Mouse (Mus musculus): Measurements from ENCODE around the gene Gm4969. TPM values are rescaled to one million over a fixed set of nuclear protein-coding genes. Genes with fewer than 3 reads are reported as not detected.

Gm4969 gene
- total and polyA plus RNA-seq, 3 experiments = not detected

DNA sequence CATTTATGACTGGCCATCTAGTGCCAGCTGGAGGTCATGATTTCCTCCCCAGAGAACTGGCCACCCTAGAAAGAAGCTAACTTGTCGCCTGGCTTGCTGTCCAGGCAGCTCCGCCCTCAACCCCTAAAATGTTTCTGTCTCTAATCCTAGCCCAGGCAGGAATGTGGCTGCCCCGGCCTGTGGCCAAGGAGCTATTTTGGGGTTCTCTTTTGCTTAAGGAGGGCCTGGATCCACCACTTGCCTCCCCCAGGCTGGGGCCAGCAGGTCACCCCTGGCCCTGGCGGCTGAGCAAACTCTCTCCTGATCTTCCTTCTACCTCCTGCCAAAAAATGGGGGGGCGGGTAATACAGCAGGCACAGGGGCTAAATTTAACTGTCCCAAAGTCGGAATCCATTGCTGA, 35.1 kb downstream of the Gm4969 start:
- peaks cover 5 to 16% of the 10 kb centered on the region in 2 experiments for H3K4me1 ChIP-seq (ENCODE audit: control insufficient read depth in 1 of 2, insufficient read depth in 2 of 2, low read length in 2 of 2)

DNA sequence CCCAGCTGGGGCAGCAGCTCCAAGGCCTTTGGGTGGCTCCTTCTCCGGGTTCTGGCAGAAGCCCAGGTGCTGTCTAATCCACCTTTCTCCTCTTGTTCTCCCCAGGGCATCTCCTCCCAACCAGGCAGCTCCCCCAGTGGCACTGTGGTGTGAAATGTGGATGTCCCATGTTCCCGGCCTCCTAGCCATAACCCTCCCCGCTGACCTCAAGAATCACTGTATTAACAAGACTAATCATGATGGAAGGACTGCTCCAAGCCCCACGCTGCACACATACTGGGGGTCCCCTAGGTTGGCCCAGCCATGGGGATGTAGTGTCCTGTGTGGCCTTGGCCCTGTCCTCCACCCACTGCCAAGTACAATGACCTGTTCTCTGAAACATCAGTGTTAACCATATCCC, 36.0 kb downstream of the Gm4969 start:
- Histone ChIP-seq H3K27me3 (ENCODE audit: control insufficient read depth in 1 of 2, insufficient read depth in 2 of 2, low read length in 2 of 2) (no peaks in the 10 kb centered on the region), H3K79me2 (ENCODE audit: control insufficient read depth, insufficient read depth, low read length, poor library complexity) (no peaks in the 10 kb centered on the region; the same call in 1 of the 2 replicates), H3K9ac (ENCODE audit: control insufficient read depth, low read depth, low read length, poor library complexity, severe bottlenecking) (no peak overlapping the region), H3K4me3 (ENCODE audit: control insufficient read depth in 1 of 2, insufficient read depth in 1 of 2, low read depth in 2 of 2, low read length in 2 of 2) (no peak overlapping the region), H3K4me1 (ENCODE audit: control insufficient read depth in 1 of 2, insufficient read depth in 2 of 2, low read length in 2 of 2) (peaks cover 9 to 24% of the 10 kb centered on the region in 2 experiments), H3K9me3 (replicated peaks; ENCODE audit: insufficient read depth, low read length) (no peaks in the 10 kb centered on the region), H3K27ac (ENCODE audit: control insufficient read depth, low read depth, low read length) (no peak overlapping the region), H3K36me3 (ENCODE audit: control insufficient read depth in 1 of 2, insufficient read depth in 2 of 2, low read length in 2 of 2) (peaks cover 0 to 20% of the 10 kb centered on the region in 2 experiments; a peak in 2 of 4 replicates)
- DNase-seq (ENCODE audit: low read depth, low spot score) = no peak
- no peak for TF ChIP-seq MAZ (IDR thresholded peaks at IDR 0.05; ENCODE audit: low read depth, low read length)
- TF ChIP-seq BHLHE40 (IDR thresholded peaks at IDR 0.05; ENCODE audit: borderline replicate concordance, low read depth, low read length) = no peak
- TF ChIP-seq HCFC1 (IDR thresholded peaks at IDR 0.05; ENCODE audit: low read depth, low read length) = no peak
- no peak for TF ChIP-seq MAX (IDR thresholded peaks at IDR 0.05; ENCODE audit: low read length)
- no peak for TF ChIP-seq TBP (IDR thresholded peaks at IDR 0.05; ENCODE audit: low read depth, low read length)
- no peak for TF ChIP-seq JUND (IDR thresholded peaks at IDR 0.05; ENCODE audit: low read depth, low read length)
- no peak for TF ChIP-seq UBTF (IDR thresholded peaks at IDR 0.05; ENCODE audit: borderline replicate concordance, insufficient read depth, low read depth, low read length)
- TF ChIP-seq ZNF384 (IDR thresholded peaks at IDR 0.05; ENCODE audit: low read depth, low read length) = no peak

More for the DNA sequence above, 35.1 kb downstream of the Gm4969 start:
- Histone ChIP-seq H3K9me3 (replicated peaks; ENCODE audit: insufficient read depth, low read length) (no peaks in the 10 kb centered on the region), H3K36me3 (ENCODE audit: control insufficient read depth in 1 of 2, insufficient read depth in 2 of 2, low read length in 2 of 2) (peaks cover 0 to 13% of the 10 kb centered on the region in 2 experiments; a peak in 2 of 4 replicates), H3K4me3 (ENCODE audit: control insufficient read depth in 1 of 2, insufficient read depth in 1 of 2, low read depth in 2 of 2, low read length in 2 of 2) (no peak overlapping the region), H3K79me2 (ENCODE audit: control insufficient read depth, insufficient read depth, low read length, poor library complexity) (no peaks in the 10 kb centered on the region; the same call in 1 of the 2 replicates), H3K27me3 (ENCODE audit: control insufficient read depth in 1 of 2, insufficient read depth in 2 of 2, low read length in 2 of 2) (no peaks in the 10 kb centered on the region), H3K9ac (ENCODE audit: control insufficient read depth, low read depth, low read length, poor library complexity, severe bottlenecking) (no peak overlapping the region), H3K27ac (ENCODE audit: control insufficient read depth, low read depth, low read length) (no peak overlapping the region)
- no peak for DNase-seq (ENCODE audit: low read depth, low spot score)
- no peak for TF ChIP-seq NELFE (IDR thresholded peaks at IDR 0.05; ENCODE audit: low read depth, low read length)
- no peak for TF ChIP-seq MAFK (IDR thresholded peaks at IDR 0.05; ENCODE audit: borderline replicate concordance, low read depth, low read length)
- TF ChIP-seq POLR2AphosphoS2 (IDR thresholded peaks at IDR 0.05; ENCODE audit: low read length) = no peak

- Histone ChIP-seq H3K27me3 (ENCODE audit: control insufficient read depth in 1 of 2, insufficient read depth in 2 of 2, low read length in 2 of 2) (no peaks in the 10 kb centered on the region), H3K36me3 (ENCODE audit: control insufficient read depth in 1 of 2, insufficient read depth in 2 of 2, low read length in 2 of 2) (peaks cover 0 to 15% of the 10 kb centered on the region in 2 experiments; a peak in 2 of 4 replicates), H3K4me1 (ENCODE audit: control insufficient read depth in 1 of 2, insufficient read depth in 2 of 2, low read length in 2 of 2) (peaks cover 4 to 22% of the 10 kb centered on the region in 2 experiments), H3K4me3 (ENCODE audit: control insufficient read depth in 1 of 2, insufficient read depth in 1 of 2, low read depth in 2 of 2, low read length in 2 of 2) (no peak overlapping the region), H3K79me2 (ENCODE audit: control insufficient read depth, insufficient read depth, low read length, poor library complexity) (peaks cover 9% of the 10 kb centered on the region), H3K27ac (ENCODE audit: control insufficient read depth, low read depth, low read length) (no peak overlapping the region), H3K9ac (ENCODE audit: control insufficient read depth, low read depth, low read length, poor library complexity, severe bottlenecking) (no peak overlapping the region), H3K9me3 (replicated peaks; ENCODE audit: insufficient read depth, low read length) (no peaks in the 10 kb centered on the region)
- TF ChIP-seq RAD21 (IDR thresholded peaks at IDR 0.05; ENCODE audit: low read depth, low read length) (no peak), CTCF (IDR thresholded peaks at IDR 0.05 in 2 of 3, conservative IDR thresholded peaks at IDR 0.05 in 1 of 3; ENCODE audit: control insufficient read depth in 1 of 3, insufficient read depth in 1 of 3, low read depth in 2 of 3, low read length in 3 of 3, poor library complexity in 1 of 3, severe bottlenecking in 1 of 3) (no peak), HCFC1 (IDR thresholded peaks at IDR 0.05; ENCODE audit: low read depth, low read length) (no peak), CHD1 (IDR thresholded peaks at IDR 0.05; ENCODE audit: low read depth, low read length) (no peak), NELFE (IDR thresholded peaks at IDR 0.05; ENCODE audit: low read depth, low read length) (no peak), MXI1 (IDR thresholded peaks at IDR 0.05; ENCODE audit: low read depth, low read length) (no peak), SMC3 (IDR thresholded peaks at IDR 0.05; ENCODE audit: low read depth, low read length) (no peak), ELF1 (IDR thresholded peaks at IDR 0.05; ENCODE audit: low read depth, low read length) (no peak), BHLHE40 (IDR thresholded peaks at IDR 0.05; ENCODE audit: borderline replicate concordance, low read depth, low read length) (no peak), MEF2A (IDR thresholded peaks at IDR 0.05; ENCODE audit: extremely low read depth, insufficient replicate concordance, low read depth, low read length, poor library complexity, severe bottlenecking) (no peak), CHD2 (IDR thresholded peaks at IDR 0.05; ENCODE audit: low read length) (no peak), USF1 (IDR thresholded peaks at IDR 0.05; ENCODE audit: low read depth, low read length) (no peak), UBTF (IDR thresholded peaks at IDR 0.05; ENCODE audit: borderline replicate concordance, insufficient read depth, low read depth, low read length) (no peak), TAL1 (IDR thresholded peaks at IDR 0.05; ENCODE audit: low read length) (no peak), GATA1 (IDR thresholded peaks at IDR 0.05; ENCODE audit: low read depth, low read length) (no peak)
- no peak for DNase-seq (ENCODE audit: low read depth, low spot score)
Observed at GRCm38 (mm10) chr7:19080451-19080950, 37.7 kb downstream of the Gm4969 start.
